Mouse (Mus musculus) liver, postnatal 0 days (tissue): ENCODE measurements at regions not wholly inside any gene's neighbourhood (a gene's known extent, or its start where the extent isn't known, plus 50 kb on each side); places are given as distances from the start of the nearest gene placed in this dataset.

ENCODE experiments used
- CTCF ChIP-seq: sonication (generic); IDR thresholded peaks from 2 replicates; pipeline ENCODE4 v1.5.1; 2016; ENCODE audit warnings: antibody characterized with exemption, low read depth
- EP300 ChIP-seq: IDR thresholded peaks from 2 replicates; pipeline ENCODE4 v1.6.1; 2016; ENCODE audit warnings: antibody characterized with exemption, low read depth, mild to moderate bottlenecking

GRCm38 (mm10) chr16:95826681-95827401 lies 125.0 kb downstream of the Ets2 start:
- TF ChIP-seq CTCF (no peak), EP300 (no peak)
